Mouse (Mus musculus): Measurements from ENCODE around the gene Mex3b. TPM values are rescaled to one million over a fixed set of nuclear protein-coding genes. Genes with fewer than 3 reads are reported as not detected.

The Mex3b gene
- total and polyA plus RNA-seq, 3 experiments: 2.0 to 4.2 TPM; not detected in 1

DNA sequence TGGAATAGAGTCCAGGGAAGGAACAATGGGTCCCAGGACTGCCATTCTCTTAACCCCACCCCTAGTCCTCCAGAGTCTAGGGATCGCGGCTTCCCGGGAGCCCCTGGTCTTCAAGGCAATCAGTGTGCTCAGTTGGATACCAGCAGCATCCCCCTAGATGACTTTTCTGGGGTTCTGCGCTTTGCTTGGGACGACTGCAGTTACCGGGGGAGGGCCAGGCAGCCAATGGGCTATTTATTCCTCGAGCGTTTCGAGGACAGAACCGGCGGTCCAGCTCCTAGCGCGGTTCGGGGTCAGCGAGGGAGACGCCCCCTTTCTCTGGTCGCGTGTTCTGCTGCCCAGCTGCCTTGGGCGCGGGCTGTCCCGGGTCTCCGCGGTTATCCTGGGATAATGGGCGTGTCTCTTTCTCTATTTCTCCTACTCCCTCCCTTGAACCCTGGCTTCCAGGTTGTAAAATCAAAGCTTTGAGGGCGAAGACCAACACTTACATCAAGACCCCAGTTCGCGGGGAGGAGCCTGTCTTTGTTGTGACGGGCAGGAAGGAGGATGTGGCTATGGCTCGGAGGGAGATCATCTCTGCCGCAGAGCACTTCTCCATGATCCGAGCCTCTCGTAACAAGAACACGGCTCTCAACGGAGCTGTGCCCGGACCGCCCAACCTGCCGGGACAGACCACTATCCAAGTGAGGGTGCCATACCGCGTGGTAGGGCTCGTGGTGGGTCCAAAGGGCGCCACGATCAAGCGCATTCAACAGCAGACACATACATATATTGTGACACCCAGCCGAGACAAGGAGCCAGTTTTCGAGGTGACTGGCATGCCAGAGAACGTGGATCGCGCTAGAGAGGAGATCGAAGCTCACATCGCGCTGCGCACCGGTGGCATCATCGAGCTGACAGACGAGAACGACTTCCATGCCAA is 1.4 kb downstream of the Mex3b start:
- Histone ChIP-seq H3K27ac (ENCODE audit: control insufficient read depth, low read depth, low read length) (no peak overlapping the region), H3K9me3 (replicated peaks; ENCODE audit: insufficient read depth, low read length) (no peaks in the 10 kb centered on the region), H3K9ac (ENCODE audit: control insufficient read depth, low read depth, low read length, poor library complexity, severe bottlenecking) (peak overlapping the region; percentile 90), H3K79me2 (ENCODE audit: control insufficient read depth, insufficient read depth, low read length, poor library complexity) (peaks cover 5% of the 10 kb centered on the region; the same call in 1 of the 2 replicates), H3K4me3 (ENCODE audit: control insufficient read depth in 1 of 2, insufficient read depth in 1 of 2, low read depth in 2 of 2, low read length in 2 of 2) (peak overlapping the region; percentile 95 to 96; a peak in 2 of 4 replicates), H3K36me3 (ENCODE audit: control insufficient read depth in 1 of 2, insufficient read depth in 2 of 2, low read length in 2 of 2) (peaks cover 0 to 2% of the 10 kb centered on the region in 2 experiments; a peak in 1 of 4 replicates), H3K4me1 (ENCODE audit: control insufficient read depth in 1 of 2, insufficient read depth in 2 of 2, low read length in 2 of 2) (peaks cover 0 to 3% of the 10 kb centered on the region in 2 experiments; a peak in 1 of 4 replicates), H3K27me3 (ENCODE audit: control insufficient read depth in 1 of 2, insufficient read depth in 2 of 2, low read length in 2 of 2) (0 out of 4 replicates have a peak, but pooled peaks cover 0 to 2% of the 10 kb centered on the region in 2 experiments)
- no peak for DNase-seq (ENCODE audit: low read depth, low spot score)
- TF ChIP-seq POLR2A (IDR thresholded peaks at IDR 0.05; ENCODE audit: control insufficient read depth in 1 of 2, insufficient read depth in 1 of 2, low read depth in 1 of 2, low read length in 2 of 2, poor library complexity in 1 of 2) (0 out of 4 replicates have a peak, but pooled peaks of 1 of the 2 experiments have one; percentile 28), CHD1 (IDR thresholded peaks at IDR 0.05; ENCODE audit: low read depth, low read length) (no peak), ZMIZ1 (IDR thresholded peaks at IDR 0.05; ENCODE audit: low read depth, low read length) (no peak)

- Histone ChIP-seq H3K9ac (ENCODE audit: control insufficient read depth, low read depth, low read length, poor library complexity, severe bottlenecking) (no peak overlapping the region), H3K9me3 (replicated peaks; ENCODE audit: insufficient read depth, low read length) (no peaks in the 10 kb centered on the region), H3K79me2 (ENCODE audit: control insufficient read depth, insufficient read depth, low read length, poor library complexity) (peaks cover 5% of the 10 kb centered on the region; the same call in 1 of the 2 replicates), H3K27ac (ENCODE audit: control insufficient read depth, low read depth, low read length) (no peak overlapping the region), H3K4me3 (ENCODE audit: control insufficient read depth in 1 of 2, insufficient read depth in 1 of 2, low read depth in 2 of 2, low read length in 2 of 2) (no peak overlapping the region), H3K4me1 (ENCODE audit: control insufficient read depth in 1 of 2, insufficient read depth in 2 of 2, low read length in 2 of 2) (peaks cover 0 to 3% of the 10 kb centered on the region in 2 experiments; a peak in 1 of 4 replicates), H3K36me3 (ENCODE audit: control insufficient read depth in 1 of 2, insufficient read depth in 2 of 2, low read length in 2 of 2) (peaks cover 0 to 2% of the 10 kb centered on the region in 2 experiments; a peak in 1 of 4 replicates), H3K27me3 (ENCODE audit: control insufficient read depth in 1 of 2, insufficient read depth in 2 of 2, low read length in 2 of 2) (0 out of 4 replicates have a peak, but pooled peaks cover 0 to 2% of the 10 kb centered on the region in 2 experiments)
- no peak for DNase-seq (ENCODE audit: low read depth, low spot score)
- TF ChIP-seq KAT2A (conservative IDR thresholded peaks at IDR 0.05; ENCODE audit: low read depth, low read length) (no peak), POLR2AphosphoS2 (IDR thresholded peaks at IDR 0.05; ENCODE audit: low read length) (no peak), SIN3A (IDR thresholded peaks at IDR 0.05; ENCODE audit: low read length) (no peak), USF2 (IDR thresholded peaks at IDR 0.05; ENCODE audit: borderline replicate concordance in 1 of 2, insufficient read depth in 1 of 2, low read depth in 1 of 2, low read length in 2 of 2) (no peak), MAX (IDR thresholded peaks at IDR 0.05; ENCODE audit: low read length) (no peak), CHD1 (IDR thresholded peaks at IDR 0.05; ENCODE audit: low read depth, low read length) (no peak), TCF12 (IDR thresholded peaks at IDR 0.05; ENCODE audit: low read depth, low read length) (no peak), TBP (IDR thresholded peaks at IDR 0.05; ENCODE audit: low read depth, low read length) (no peak), MXI1 (IDR thresholded peaks at IDR 0.05; ENCODE audit: low read depth, low read length) (no peak), GATA1 (IDR thresholded peaks at IDR 0.05; ENCODE audit: low read depth, low read length) (no peak), ZC3H11A (IDR thresholded peaks at IDR 0.05; ENCODE audit: low read depth, low read length) (no peak), GABPA (IDR thresholded peaks at IDR 0.05; ENCODE audit: low read depth, low read length) (no peak)
Observed at GRCm38 (mm10) chr7:82869231-82870147, 2.4 kb downstream of the Mex3b start.

Data from MEL (cell line).